Mouse (Mus musculus): ENCODE data around the gene Wdtc1. TPM values are rescaled to one million over a fixed set of nuclear protein-coding genes. Genes with fewer than 3 reads are reported as not detected.

Wdtc1 gene
- total and polyA plus RNA-seq, 3 experiments, result 13.2 to 35.3 TPM; not detected in 1

GRCm38 (mm10) chr4:133247072-133247471 is 106.2 kb downstream of the Wdtc1 start:
- TF ChIP-seq ELF1 (IDR thresholded peaks at IDR 0.05; ENCODE audit: low read depth, low read length) (no peak), NRF1 (IDR thresholded peaks at IDR 0.05; ENCODE audit: insufficient read depth, low read depth, low read length, poor library complexity, severe bottlenecking) (no peak), CHD2 (IDR thresholded peaks at IDR 0.05; ENCODE audit: low read length) (no peak), JUND (IDR thresholded peaks at IDR 0.05; ENCODE audit: low read depth, low read length) (no peak), MXI1 (IDR thresholded peaks at IDR 0.05; ENCODE audit: low read depth, low read length) (no peak)

GRCm38 (mm10) chr4:133244289-133244688 is 109.0 kb downstream of the Wdtc1 start:
- Histone ChIP-seq H3K9ac (ENCODE audit: control insufficient read depth, low read depth, low read length, poor library complexity, severe bottlenecking) (peak overlapping the region; percentile 32), H3K4me1 (ENCODE audit: control insufficient read depth in 1 of 2, insufficient read depth in 2 of 2, low read length in 2 of 2) (peaks cover 10 to 75% of the 10 kb centered on the region in 2 experiments), H3K9me3 (replicated peaks; ENCODE audit: insufficient read depth, low read length) (no peaks in the 10 kb centered on the region), H3K79me2 (ENCODE audit: control insufficient read depth, insufficient read depth, low read length, poor library complexity) (peaks cover 8% of the 10 kb centered on the region), H3K36me3 (ENCODE audit: control insufficient read depth in 1 of 2, insufficient read depth in 2 of 2, low read length in 2 of 2) (peaks cover 0 to 56% of the 10 kb centered on the region in 2 experiments; a peak in 2 of 4 replicates), H3K27me3 (ENCODE audit: control insufficient read depth in 1 of 2, insufficient read depth in 2 of 2, low read length in 2 of 2) (no peaks in the 10 kb centered on the region), H3K4me3 (ENCODE audit: control insufficient read depth in 1 of 2, insufficient read depth in 1 of 2, low read depth in 2 of 2, low read length in 2 of 2) (no peak overlapping the region), H3K27ac (ENCODE audit: control insufficient read depth, low read depth, low read length) (peak overlapping the region; percentile 81)
- peak; percentile 75 for DNase-seq (ENCODE audit: low read depth, low spot score)
- TF ChIP-seq CTCF (IDR thresholded peaks at IDR 0.05 in 2 of 3, conservative IDR thresholded peaks at IDR 0.05 in 1 of 3; ENCODE audit: control insufficient read depth in 1 of 3, insufficient read depth in 1 of 3, low read depth in 2 of 3, low read length in 3 of 3, poor library complexity in 1 of 3, severe bottlenecking in 1 of 3), result no peak
- TF ChIP-seq EP300 (IDR thresholded peaks at IDR 0.05; ENCODE audit: low read depth in 1 of 2, low read length in 2 of 2), result peak; percentile 88 to 92
- TF ChIP-seq NRF1 (IDR thresholded peaks at IDR 0.05; ENCODE audit: insufficient read depth, low read depth, low read length, poor library complexity, severe bottlenecking), result no peak
- TF ChIP-seq ZC3H11A (IDR thresholded peaks at IDR 0.05; ENCODE audit: low read depth, low read length), result no peak
- peak; percentile 54; the same call in 1 of the 2 replicates for TF ChIP-seq TBP (IDR thresholded peaks at IDR 0.05; ENCODE audit: low read depth, low read length)
- TF ChIP-seq KAT2A (conservative IDR thresholded peaks at IDR 0.05; ENCODE audit: low read depth, low read length), result no peak
- TF ChIP-seq MYB (IDR thresholded peaks at IDR 0.05; ENCODE audit: low read depth, low read length), result peak; percentile 59
- TF ChIP-seq BHLHE40 (IDR thresholded peaks at IDR 0.05; ENCODE audit: borderline replicate concordance, low read depth, low read length), result no peak
- peak; percentile 65 for TF ChIP-seq SIN3A (IDR thresholded peaks at IDR 0.05; ENCODE audit: low read length)
- TF ChIP-seq RCOR1 (IDR thresholded peaks at IDR 0.05; ENCODE audit: low read depth, low read length), result peak; percentile 60; the same call in 1 of the 2 replicates
- TF ChIP-seq POLR2A (IDR thresholded peaks at IDR 0.05; ENCODE audit: control insufficient read depth in 1 of 2, insufficient read depth in 1 of 2, low read depth in 1 of 2, low read length in 2 of 2, poor library complexity in 1 of 2), result peak in 1 of 2 experiments; percentile 30; a peak in 1 of 4 replicates
- TF ChIP-seq SMC3 (IDR thresholded peaks at IDR 0.05; ENCODE audit: low read depth, low read length), result no peak
- no peak for TF ChIP-seq UBTF (IDR thresholded peaks at IDR 0.05; ENCODE audit: borderline replicate concordance, insufficient read depth, low read depth, low read length)
- no peak for TF ChIP-seq JUND (IDR thresholded peaks at IDR 0.05; ENCODE audit: low read depth, low read length)
- TF ChIP-seq ETS1 (IDR thresholded peaks at IDR 0.05; ENCODE audit: low read depth, low read length), result peak; percentile 67
- TF ChIP-seq NELFE (IDR thresholded peaks at IDR 0.05; ENCODE audit: low read depth, low read length), result no peak
- TF ChIP-seq USF2 (IDR thresholded peaks at IDR 0.05; ENCODE audit: borderline replicate concordance in 1 of 2, insufficient read depth in 1 of 2, low read depth in 1 of 2, low read length in 2 of 2), result no peak
- TF ChIP-seq ZKSCAN1 (IDR thresholded peaks at IDR 0.05; ENCODE audit: low read depth, low read length), result no peak
- TF ChIP-seq CHD2 (IDR thresholded peaks at IDR 0.05; ENCODE audit: low read length), result no peak
- peak; percentile 84 for TF ChIP-seq TAL1 (IDR thresholded peaks at IDR 0.05; ENCODE audit: low read length)
- no peak; the same call in 1 of the 2 replicates for TF ChIP-seq MXI1 (IDR thresholded peaks at IDR 0.05; ENCODE audit: low read depth, low read length)
- TF ChIP-seq TCF12 (IDR thresholded peaks at IDR 0.05; ENCODE audit: low read depth, low read length), result peak; percentile 89
- TF ChIP-seq ELF1 (IDR thresholded peaks at IDR 0.05; ENCODE audit: low read depth, low read length), result peak; percentile 26; the same call in 1 of the 2 replicates
- no peak for TF ChIP-seq ZMIZ1 (IDR thresholded peaks at IDR 0.05; ENCODE audit: low read depth, low read length)
- no peak for TF ChIP-seq E2F4 (IDR thresholded peaks at IDR 0.05; ENCODE audit: borderline replicate concordance, low read depth, low read length)
- TF ChIP-seq USF1 (IDR thresholded peaks at IDR 0.05; ENCODE audit: low read depth, low read length), result no peak
- peak; percentile 69; the same call in 1 of the 2 replicates for TF ChIP-seq MYC (IDR thresholded peaks at IDR 0.05; ENCODE audit: low read depth, low read length)
- no peak for TF ChIP-seq GABPA (IDR thresholded peaks at IDR 0.05; ENCODE audit: low read depth, low read length)
- no peak for TF ChIP-seq POLR2AphosphoS2 (IDR thresholded peaks at IDR 0.05; ENCODE audit: low read length)
- TF ChIP-seq MAFK (IDR thresholded peaks at IDR 0.05; ENCODE audit: borderline replicate concordance, low read depth, low read length), result no peak

More at GRCm38 (mm10) chr4:133247072-133247471, 106.2 kb downstream of the Wdtc1 start:
- H3K9ac ChIP-seq (ENCODE audit: control insufficient read depth, low read depth, low read length, poor library complexity, severe bottlenecking), result peak overlapping the region; percentile 66
- H3K4me3 ChIP-seq (ENCODE audit: control insufficient read depth in 1 of 2, insufficient read depth in 1 of 2, low read depth in 2 of 2, low read length in 2 of 2), result no peak overlapping the region
- no peaks in the 10 kb centered on the region for H3K9me3 ChIP-seq (replicated peaks; ENCODE audit: insufficient read depth, low read length)
- peaks cover 0 to 50% of the 10 kb centered on the region in 2 experiments; a peak in 2 of 4 replicates for H3K36me3 ChIP-seq (ENCODE audit: control insufficient read depth in 1 of 2, insufficient read depth in 2 of 2, low read length in 2 of 2)
- H3K79me2 ChIP-seq (ENCODE audit: control insufficient read depth, insufficient read depth, low read length, poor library complexity), result no peaks in the 10 kb centered on the region; the same call in 1 of the 2 replicates
- H3K4me1 ChIP-seq (ENCODE audit: control insufficient read depth in 1 of 2, insufficient read depth in 2 of 2, low read length in 2 of 2), result peaks cover 12 to 77% of the 10 kb centered on the region in 2 experiments
- H3K27me3 ChIP-seq (ENCODE audit: control insufficient read depth in 1 of 2, insufficient read depth in 2 of 2, low read length in 2 of 2), result no peaks in the 10 kb centered on the region
- H3K27ac ChIP-seq (ENCODE audit: control insufficient read depth, low read depth, low read length), result peak overlapping the region; percentile 98
- no peak for DNase-seq (ENCODE audit: low read depth, low spot score)

Data from MEL (cell line).